Mouse (Mus musculus) midbrain, embryonic 13.5 days (tissue): ENCODE data around the gene Cfl1. TPM values are rescaled to one million over a fixed set of nuclear protein-coding genes. Genes with fewer than 3 reads are reported as not detected.

Experiments used
- ATAC-seq: fragments of 200-750 bp; cut with Nextera tagmentation; 2 replicates; pipeline ENCODE4 v1.8.0; 2017; ENCODE audit warnings: mild to moderate bottlenecking, moderate TSS enrichment, moderate library complexity
- H3K27ac ChIP-seq: fragments of 300-500 bp; sonication (generic); 2 replicates; pipeline ENCODE4 v1.5.1; 2015; ENCODE audit warnings: inconsistent platforms, mild to moderate bottlenecking, moderate library complexity
- H3K27me3 ChIP-seq: fragments of 300-500 bp; sonication (generic); 2 replicates; pipeline ENCODE4 v1.6.1; 2015; ENCODE audit warnings: mild to moderate bottlenecking, inconsistent platforms
- H3K36me3 ChIP-seq: fragments of 300-500 bp; sonication (generic); 2 replicates; pipeline ENCODE4 v1.6.1; 2015; ENCODE audit warnings: mild to moderate bottlenecking, inconsistent platforms
- H3K4me1 ChIP-seq: fragments of 300-500 bp; sonication (generic); replicated peaks from 2 replicates; pipeline ENCODE4 v1.6.1; 2015; ENCODE audit warnings: inconsistent platforms
- H3K4me2 ChIP-seq: fragments of 300-500 bp; sonication (generic); replicated peaks from 2 replicates; pipeline ENCODE4 v1.6.1; 2015; ENCODE audit warnings: moderate library complexity, mild to moderate bottlenecking, inconsistent platforms
- H3K4me3 ChIP-seq: fragments of 300-500 bp; sonication (generic); replicated peaks from 2 replicates; pipeline ENCODE4 v1.5.1; 2015; ENCODE audit warnings: mild to moderate bottlenecking, inconsistent platforms
- H3K9ac ChIP-seq: fragments of 300-500 bp; sonication (generic); replicated peaks from 2 replicates; pipeline ENCODE4 v1.6.1; 2015; ENCODE audit warnings: mild to moderate bottlenecking, inconsistent platforms
- H3K9me3 ChIP-seq: fragments of 300-500 bp; sonication (generic); 2 replicates; pipeline ENCODE4 v1.6.1; 2016; ENCODE audit warnings: mild to moderate bottlenecking, inconsistent platforms
- WGBS: fragments of 180-500 bp; shearing (Covaris S2); methylation state at CpG from one replicate; pipeline ENCODE4 v1.1.7; 2015; 5-methylcytosine and 5-hydroxymethylcytosine counted together
- polyA plus RNA-seq: library from polyadenylated mRNA; unstranded; fragments of >200 nt; fragmentation: Nextera tagmentation; extraction: Ambion mirVana; gene quantifications from 2 replicates; pipeline ENCODE4 v1.2.1, GENCODE M21; 2015

The Cfl1 gene
- polyA plus RNA-seq, 1 experiment from 2014 or later, result 3,599 TPM

GRCm38 (mm10) chr19:5456922-5457745 is 33.1 kb upstream of the Cfl1 start:
- H3K9ac ChIP-seq, result peak overlapping the region; percentile 93
- H3K27ac ChIP-seq, result peak overlapping the region; percentile 97
- H3K36me3 ChIP-seq, result peaks cover 4% of the 10 kb centered on the region
- WGBS, result under 1% methylated on average over 69 of the region's 70 CpGs
- H3K4me3 ChIP-seq, result peak overlapping the region; percentile 79
- peak; percentile 93 for ATAC-seq
- peaks cover 45% of the 10 kb centered on the region for H3K4me1 ChIP-seq
- H3K27me3 ChIP-seq, result peaks cover 15% of the 10 kb centered on the region
- no peaks in the 10 kb centered on the region for H3K9me3 ChIP-seq
- peak overlapping the region; percentile 99 for H3K4me2 ChIP-seq

GRCm38 (mm10) chr19:5457746-5458442 is 32.4 kb upstream of the Cfl1 start, which contains the start of gene Ccdc85b:
Gene Ccdc85b, minus strand, starts transcription at chr19:5457894.
- H3K36me3 ChIP-seq, result peaks cover 10% of the 10 kb centered on the region
- no peaks in the 10 kb centered on the region for H3K9me3 ChIP-seq
- H3K27me3 ChIP-seq, result peaks cover 15% of the 10 kb centered on the region
- 15% methylated on average over 14 of the region's 14 CpGs for WGBS
- peak within 1 kb of the TSS; percentile 79 for H3K4me3 ChIP-seq
- peak within 1 kb of the TSS; percentile 97 for H3K27ac ChIP-seq
- peak within 1 kb of the TSS; percentile 93 for H3K9ac ChIP-seq
- H3K4me2 ChIP-seq, result peak within 1 kb of the TSS; percentile 99
- peak; percentile 18; the same call in 1 of the 2 replicates for ATAC-seq
- H3K4me1 ChIP-seq, result peaks cover 45% of the 10 kb centered on the region

- ATAC-seq, result no peak
- 73% methylated on average over 7 of the region's 7 CpGs for WGBS
- Histone ChIP-seq H3K4me3 (no peak overlapping the region), H3K27me3 (peaks cover 15% of the 10 kb centered on the region), H3K4me2 (no peak overlapping the region), H3K4me1 (peaks cover 53% of the 10 kb centered on the region), H3K27ac (no peak overlapping the region), H3K9me3 (no peaks in the 10 kb centered on the region), H3K9ac (no peak overlapping the region), H3K36me3 (peaks cover 14% of the 10 kb centered on the region)
These were observed 31.2 kb upstream of the Cfl1 start for GRCm38 (mm10) chr19:5459019-5459418.

- Histone ChIP-seq H3K4me1 (peaks cover 58% of the 10 kb centered on the region), H3K27me3 (peaks cover 15% of the 10 kb centered on the region), H3K9ac (peak overlapping the region; percentile 85), H3K36me3 (peaks cover 21% of the 10 kb centered on the region), H3K4me2 (peak overlapping the region; percentile 86), H3K4me3 (peak overlapping the region; percentile 77), H3K9me3 (no peaks in the 10 kb centered on the region), H3K27ac (peak overlapping the region; percentile 82)
- ATAC-seq, result no peak
- 23% methylated on average over 3 of the region's 3 CpGs for WGBS
These were observed 30.4 kb upstream of the Cfl1 start for GRCm38 (mm10) chr19:5459896-5460295.

- Histone ChIP-seq H3K27me3 (peaks cover 15% of the 10 kb centered on the region), H3K9ac (peak within 1 kb of the TSS; percentile 85), H3K36me3 (peaks cover 27% of the 10 kb centered on the region), H3K27ac (peak within 1 kb of the TSS; percentile 82), H3K9me3 (no peaks in the 10 kb centered on the region), H3K4me2 (peak within 1 kb of the TSS; percentile 86), H3K4me3 (peak within 1 kb of the TSS; percentile 77), H3K4me1 (peaks cover 58% of the 10 kb centered on the region)
- peak; percentile 55 for ATAC-seq
- 0% methylated on average over 32 of the region's 32 CpGs for WGBS
These were observed 29.8 kb upstream of the Cfl1 start, which contains the start of gene Fibp for GRCm38 (mm10) chr19:5460465-5460911. Gene Fibp, plus strand, starts transcription at chr19:5460615.

- Histone ChIP-seq H3K9me3 (no peaks in the 10 kb centered on the region), H3K27me3 (peaks cover 15% of the 10 kb centered on the region), H3K36me3 (peaks cover 36% of the 10 kb centered on the region), H3K9ac (peak overlapping the region; percentile 85), H3K4me1 (peaks cover 50% of the 10 kb centered on the region), H3K4me2 (peak overlapping the region; percentile 86), H3K4me3 (peak overlapping the region; percentile 77), H3K27ac (no peak overlapping the region)
- no peak for ATAC-seq
- WGBS, result 85% methylated on average over 6 of the region's 6 CpGs
These were observed 28.8 kb upstream of the Cfl1 start for GRCm38 (mm10) chr19:5461411-5461810.

- Histone ChIP-seq H3K4me3 (no peak overlapping the region; the same call in 1 of the 2 replicates), H3K9me3 (no peaks in the 10 kb centered on the region), H3K27me3 (peaks cover 13% of the 10 kb centered on the region), H3K9ac (no peak overlapping the region), H3K4me2 (no peak overlapping the region), H3K4me1 (peaks cover 38% of the 10 kb centered on the region), H3K36me3 (peaks cover 52% of the 10 kb centered on the region), H3K27ac (0 out of 2 replicates have a peak overlapping the region, but pooled peaks have one; percentile 3)
- 88% methylated on average over 9 of the region's 9 CpGs for WGBS
- ATAC-seq, result no peak
These were observed 27.0 kb upstream of the Cfl1 start for GRCm38 (mm10) chr19:5463212-5463611.

- Histone ChIP-seq H3K9me3 (no peaks in the 10 kb centered on the region), H3K27me3 (peaks cover 6% of the 10 kb centered on the region), H3K36me3 (peaks cover 52% of the 10 kb centered on the region), H3K27ac (peak overlapping the region; percentile 76), H3K4me2 (peak overlapping the region; percentile 55), H3K4me1 (peaks cover 38% of the 10 kb centered on the region), H3K9ac (peak overlapping the region; percentile 66), H3K4me3 (peak overlapping the region; percentile 35)
- peak; percentile 72 for ATAC-seq
- 40% methylated on average over 15 of the region's 15 CpGs for WGBS
These were observed 26.3 kb upstream of the Cfl1 start for GRCm38 (mm10) chr19:5463791-5464562.

- Histone ChIP-seq H3K9ac (no peak overlapping the region), H3K9me3 (no peaks in the 10 kb centered on the region), H3K4me1 (peaks cover 35% of the 10 kb centered on the region), H3K36me3 (peaks cover 52% of the 10 kb centered on the region), H3K4me2 (no peak overlapping the region), H3K4me3 (no peak overlapping the region), H3K27me3 (no peaks in the 10 kb centered on the region), H3K27ac (no peak overlapping the region)
- 94% methylated on average over 8 of the region's 8 CpGs for WGBS
- ATAC-seq, result no peak
These were observed 25.2 kb upstream of the Cfl1 start for GRCm38 (mm10) chr19:5465037-5465436.

- no peaks in the 10 kb centered on the region for H3K27me3 ChIP-seq
- WGBS, result 98% methylated on average over 6 of the region's 6 CpGs
- H3K4me2 ChIP-seq, result no peak overlapping the region
- H3K4me3 ChIP-seq, result no peak overlapping the region
- ATAC-seq, result no peak
- H3K4me1 ChIP-seq, result peaks cover 26% of the 10 kb centered on the region
- H3K9me3 ChIP-seq, result no peaks in the 10 kb centered on the region
- 0 out of 2 replicates have a peak overlapping the region, but pooled peaks have one; percentile 14 for H3K9ac ChIP-seq
- no peak overlapping the region for H3K27ac ChIP-seq
- peaks cover 52% of the 10 kb centered on the region for H3K36me3 ChIP-seq
These were observed 23.2 kb upstream of the Cfl1 start for GRCm38 (mm10) chr19:5466916-5467500.

GRCm38 (mm10) chr19:5468374-5468773 is 21.9 kb upstream of the Cfl1 start, which contains the start of gene Ctsw:
Gene Ctsw, minus strand, starts transcription at chr19:5468507.
- 65% methylated on average over 5 of the region's 5 CpGs for WGBS

More at GRCm38 (mm10) chr19:5468374-5468773, 21.9 kb upstream of the Cfl1 start, which contains the start of gene Ctsw:
- Histone ChIP-seq H3K9ac (no peak within 1 kb of the TSS), H3K4me2 (no peak within 1 kb of the TSS), H3K9me3 (no peaks in the 10 kb centered on the region), H3K27me3 (no peaks in the 10 kb centered on the region), H3K4me1 (peaks cover 24% of the 10 kb centered on the region), H3K36me3 (peaks cover 41% of the 10 kb centered on the region), H3K27ac (no peak within 1 kb of the TSS), H3K4me3 (no peak within 1 kb of the TSS)
- ATAC-seq, result no peak
